Mouse (Mus musculus) left cerebral cortex, adult 6 months (tissue): ENCODE data around the gene Dnajb11. TPM values are rescaled to one million over a fixed set of nuclear protein-coding genes. Genes with fewer than 3 reads are reported as not detected.

Experiments
- long read RNA-seq, 2 experiments: library from polyadenylated mRNA; unstranded; transcript quantifications; one replicate each; pipeline ENCODE4 v2.0.0; 2019 to 2020
- polyA plus RNA-seq: library from polyadenylated mRNA; unstranded; fragments of <200 nt; fragmentation: Nextera tagmentation; gene quantifications from 2 replicates; pipeline ENCODE4 v1.2.3, GENCODE M21; 2021

Gene Dnajb11
- polyA plus RNA-seq, result 87.3 and 90.5 TPM in 2 replicates
- long read RNA-seq, experiment 1, transcript Dnajb11-201 (10 exons, 1,927 nt), result major isoform, 413 of 433 reads
- long read RNA-seq, experiment 1, partial matches to known transcripts, result 3 of 433 reads
- long read RNA-seq, experiment 1, other reads (novel, unspliced or antisense), result 16 of 433 reads
- long read RNA-seq, experiment 2, transcript Dnajb11-201 (10 exons, 1,927 nt), result major isoform, 140 of 169 reads
- long read RNA-seq, experiment 2, partial matches to known transcripts, result 19 of 169 reads
- long read RNA-seq, experiment 2, other reads (novel, unspliced or antisense), result 9 of 169 reads

DNA sequence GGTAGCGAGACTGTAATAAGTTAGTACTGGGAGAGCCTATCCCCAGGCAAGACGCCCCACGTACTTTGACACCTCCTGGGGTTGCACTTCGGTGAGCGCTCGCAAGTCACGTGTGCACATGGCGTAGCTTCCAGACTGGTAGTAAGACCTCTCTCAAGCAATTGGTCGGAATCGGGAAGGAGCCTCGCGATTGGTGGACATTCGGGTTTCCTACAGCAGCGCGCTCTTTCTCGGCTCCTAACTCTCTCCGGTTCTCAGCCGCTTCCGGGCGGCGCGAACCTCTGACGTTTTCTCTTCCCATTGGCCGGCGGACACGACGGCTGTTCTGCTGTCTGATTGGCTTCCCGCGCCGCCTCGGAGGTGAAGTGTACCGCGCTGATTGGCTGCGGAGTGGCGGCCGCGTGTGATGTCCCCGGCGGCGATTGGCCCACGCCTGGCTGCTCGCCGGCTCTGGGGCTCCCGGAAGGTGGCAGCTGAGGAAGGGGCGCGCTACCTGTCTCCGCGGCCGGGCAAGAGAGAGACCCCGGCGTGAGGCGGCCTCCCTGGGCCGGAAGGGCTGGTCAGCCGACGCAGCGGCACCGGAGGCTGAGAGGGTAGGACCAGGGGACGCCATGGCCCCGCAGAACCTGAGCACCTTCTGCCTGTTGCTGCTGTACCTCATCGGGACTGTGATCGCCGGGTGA is at the start of gene Dnajb11, which contains the start of gene Tbccd1:
Dnajb11 (plus strand) TSS at position 415 of the 683 bp plus-strand sequence.
Tbccd1 (minus strand) TSS at position 239 of the 683 bp plus-strand sequence.

GRCm38 (mm10) chr16:22811477-22811876 is 46.2 kb upstream of the Dnajb11 start, which contains the start of gene Crygs:
Crygs (minus strand) TSS chr16:22811577.

GRCm38 (mm10) chr16:22890683-22891510 is 33.3 kb downstream of the Dnajb11 start, which contains the start of gene Ahsg:
Ahsg (plus strand) TSS chr16:22891277.

GRCm38 (mm10) chr16:22918034-22918433 is 60.4 kb downstream of the Dnajb11 start, which contains the start of gene Fetub:
Fetub (plus strand) TSS chr16:22918334.

Other genes starting within 250 kb of the Dnajb11 start
- 26.3 and 31.6 TPM in 2 replicates for gene Dgkg, start 200.6 kb upstream of the Dnajb11 start, polyA plus RNA-seq
- not detected in 2 replicates for gene Crygs, start 46.3 kb upstream of the Dnajb11 start, polyA plus RNA-seq
- 9.8 and 11.0 TPM in 2 replicates for gene Tbccd1, start 176 bp upstream of the Dnajb11 start, polyA plus RNA-seq
- gene Ahsg, start 33.4 kb downstream of the Dnajb11 start, polyA plus RNA-seq, result not detected in 2 replicates
- not detected in 2 replicates for gene Fetub, start 60.5 kb downstream of the Dnajb11 start, polyA plus RNA-seq
- not detected in 2 replicates for gene Hrg, start 93.2 kb downstream of the Dnajb11 start, polyA plus RNA-seq
- 0.19 TPM in 1 of 2 replicates, not detected in the other for gene Kng2, start 171.6 kb downstream of the Dnajb11 start, polyA plus RNA-seq
- gene Kng1, start 200.0 kb downstream of the Dnajb11 start, polyA plus RNA-seq, result not detected in 2 replicates
- gene Eif4a2, start 249.6 kb downstream of the Dnajb11 start, polyA plus RNA-seq, result 873 and 1,249 TPM in 2 replicates